Mouse (Mus musculus): ENCODE data around the gene Rpia. TPM values are rescaled to one million over a fixed set of nuclear protein-coding genes. Genes with fewer than 3 reads are reported as not detected.

Rpia gene
- polyA plus RNA-seq, 1 experiment from 2014 or later, result 1.4 TPM

GRCm38 (mm10) chr6:70749750-70750149 is 42.3 kb downstream of the Rpia start:
- H3K9me3 ChIP-seq (ENCODE audit: control insufficient read depth, low read length), result no peaks in the 10 kb centered on the region
- H3K9ac ChIP-seq (ENCODE audit: low read length), result no peak overlapping the region
- H3K27ac ChIP-seq (replicated peaks in 1 of 2; ENCODE audit: control insufficient read depth in 1 of 2, insufficient read depth in 1 of 2, low read depth in 2 of 2, low read length in 2 of 2), result no peak overlapping the region
- no peak for ATAC-seq (ENCODE audit: insufficient number of reproducible peaks, insufficient read depth, low FRiP score, low read depth)
- 59% methylated on average over 1 of the region's 1 CpGs for WGBS
- H3K4me1 ChIP-seq (ENCODE audit: control insufficient read depth in 2 of 2, insufficient read depth in 2 of 2, low read length in 2 of 2), result no peaks in the 10 kb centered on the region
- no peak overlapping the region for H3K4me2 ChIP-seq (ENCODE audit: low read length)
- H3K36me3 ChIP-seq (ENCODE audit: control insufficient read depth, insufficient read depth, low read length), result no peaks in the 10 kb centered on the region
- no peak overlapping the region for H3K4me3 ChIP-seq (ENCODE audit: control insufficient read depth in 1 of 2, insufficient read depth in 1 of 2, low read depth in 1 of 2, low read length in 2 of 2)
- H3K27me3 ChIP-seq (ENCODE audit: control insufficient read depth, insufficient read depth, low read length), result no peaks in the 10 kb centered on the region

DNA sequence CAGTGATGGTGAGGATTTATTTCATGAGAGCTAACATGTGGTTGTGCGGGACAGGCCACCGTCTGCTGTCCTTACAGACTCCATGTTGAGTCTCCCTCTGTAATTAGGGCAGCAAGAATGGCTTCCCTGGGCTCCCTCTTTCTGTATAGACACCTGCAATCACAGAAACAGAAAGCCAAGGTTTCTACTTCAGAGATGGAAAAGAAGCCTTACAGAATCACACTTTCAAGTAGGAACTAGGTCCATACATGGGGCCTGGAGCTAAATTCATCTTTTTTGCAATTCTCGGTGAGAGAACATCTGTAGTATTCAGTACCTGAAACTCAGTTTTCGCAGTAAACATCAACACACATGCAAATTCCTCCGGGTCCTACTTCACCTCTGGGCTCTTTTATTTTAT is 44.3 kb downstream of the Rpia start:
- no peak overlapping the region for H3K27ac ChIP-seq (replicated peaks in 1 of 2; ENCODE audit: control insufficient read depth in 1 of 2, insufficient read depth in 1 of 2, low read depth in 2 of 2, low read length in 2 of 2)
- H3K27me3 ChIP-seq (ENCODE audit: control insufficient read depth, insufficient read depth, low read length), result no peaks in the 10 kb centered on the region
- H3K4me2 ChIP-seq (ENCODE audit: low read length), result no peak overlapping the region
- H3K4me3 ChIP-seq (ENCODE audit: control insufficient read depth in 1 of 2, insufficient read depth in 1 of 2, low read depth in 1 of 2, low read length in 2 of 2), result no peak overlapping the region
- H3K4me1 ChIP-seq (ENCODE audit: control insufficient read depth in 2 of 2, insufficient read depth in 2 of 2, low read length in 2 of 2), result no peaks in the 10 kb centered on the region
- H3K9me3 ChIP-seq (ENCODE audit: control insufficient read depth, low read length), result no peaks in the 10 kb centered on the region
- H3K9ac ChIP-seq (ENCODE audit: low read length), result no peak overlapping the region
- 90% methylated on average over 5 of the region's 5 CpGs for WGBS
- no peaks in the 10 kb centered on the region for H3K36me3 ChIP-seq (ENCODE audit: control insufficient read depth, insufficient read depth, low read length)
- ATAC-seq (ENCODE audit: insufficient number of reproducible peaks, insufficient read depth, low FRiP score, low read depth), result no peak

DNA sequence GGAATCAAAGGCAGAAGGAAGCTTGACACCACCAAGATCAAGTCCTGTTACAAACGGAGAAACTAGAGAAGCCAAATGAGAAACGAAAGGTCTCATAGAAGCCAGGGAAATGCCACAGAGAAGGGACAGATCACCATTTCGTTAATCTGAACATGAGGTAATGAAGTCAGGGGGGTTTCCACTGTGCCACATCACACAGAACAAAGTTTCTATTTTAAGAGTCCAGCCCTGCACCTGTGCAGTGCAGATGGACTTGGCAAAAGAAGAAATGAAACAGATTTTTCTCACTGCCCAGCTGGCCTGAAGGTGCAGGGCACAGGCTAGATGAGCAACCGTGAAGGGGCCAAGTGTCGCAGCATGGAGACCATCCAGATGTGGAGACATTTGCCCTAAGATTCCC is 48.1 kb downstream of the Rpia start:
- Histone ChIP-seq H3K4me2 (ENCODE audit: low read length) (no peak overlapping the region), H3K4me1 (ENCODE audit: control insufficient read depth in 2 of 2, insufficient read depth in 2 of 2, low read length in 2 of 2) (no peaks in the 10 kb centered on the region), H3K4me3 (ENCODE audit: control insufficient read depth in 1 of 2, insufficient read depth in 1 of 2, low read depth in 1 of 2, low read length in 2 of 2) (no peak overlapping the region), H3K9ac (ENCODE audit: low read length) (no peak overlapping the region), H3K36me3 (ENCODE audit: control insufficient read depth, insufficient read depth, low read length) (no peaks in the 10 kb centered on the region), H3K27ac (replicated peaks in 1 of 2; ENCODE audit: control insufficient read depth in 1 of 2, insufficient read depth in 1 of 2, low read depth in 2 of 2, low read length in 2 of 2) (no peak overlapping the region), H3K9me3 (ENCODE audit: control insufficient read depth, low read length) (no peaks in the 10 kb centered on the region), H3K27me3 (ENCODE audit: control insufficient read depth, insufficient read depth, low read length) (no peaks in the 10 kb centered on the region)
- 71% methylated on average over 5 of the region's 5 CpGs for WGBS
- no peak for ATAC-seq (ENCODE audit: insufficient number of reproducible peaks, insufficient read depth, low FRiP score, low read depth)

- Histone ChIP-seq H3K27me3 (ENCODE audit: control insufficient read depth, insufficient read depth, low read length) (no peaks in the 10 kb centered on the region), H3K27ac (replicated peaks in 1 of 2; ENCODE audit: control insufficient read depth in 1 of 2, insufficient read depth in 1 of 2, low read depth in 2 of 2, low read length in 2 of 2) (no peak overlapping the region), H3K4me2 (ENCODE audit: low read length) (no peak overlapping the region), H3K4me3 (ENCODE audit: control insufficient read depth in 1 of 2, insufficient read depth in 1 of 2, low read depth in 1 of 2, low read length in 2 of 2) (no peak overlapping the region), H3K4me1 (ENCODE audit: control insufficient read depth in 2 of 2, insufficient read depth in 2 of 2, low read length in 2 of 2) (no peaks in the 10 kb centered on the region), H3K36me3 (ENCODE audit: control insufficient read depth, insufficient read depth, low read length) (no peaks in the 10 kb centered on the region), H3K9ac (ENCODE audit: low read length) (no peak overlapping the region), H3K9me3 (ENCODE audit: control insufficient read depth, low read length) (no peaks in the 10 kb centered on the region)
- WGBS, result 94% methylated on average over 4 of the region's 4 CpGs
- no peak for ATAC-seq (ENCODE audit: insufficient number of reproducible peaks, insufficient read depth, low FRiP score, low read depth)
Measured at GRCm38 (mm10) chr6:70742833-70743232, 49.2 kb downstream of the Rpia start.

- H3K4me1 ChIP-seq (ENCODE audit: control insufficient read depth in 2 of 2, insufficient read depth in 2 of 2, low read length in 2 of 2), result no peaks in the 10 kb centered on the region
- H3K4me2 ChIP-seq (ENCODE audit: low read length), result no peak overlapping the region
- H3K27ac ChIP-seq (replicated peaks in 1 of 2; ENCODE audit: control insufficient read depth in 1 of 2, insufficient read depth in 1 of 2, low read depth in 2 of 2, low read length in 2 of 2), result no peak overlapping the region
- H3K36me3 ChIP-seq (ENCODE audit: control insufficient read depth, insufficient read depth, low read length), result no peaks in the 10 kb centered on the region
- no peaks in the 10 kb centered on the region for H3K27me3 ChIP-seq (ENCODE audit: control insufficient read depth, insufficient read depth, low read length)
- ATAC-seq (ENCODE audit: insufficient number of reproducible peaks, insufficient read depth, low FRiP score, low read depth), result no peak
- H3K9me3 ChIP-seq (ENCODE audit: control insufficient read depth, low read length), result no peaks in the 10 kb centered on the region
- no peak overlapping the region for H3K4me3 ChIP-seq (ENCODE audit: control insufficient read depth in 1 of 2, insufficient read depth in 1 of 2, low read depth in 1 of 2, low read length in 2 of 2)
- H3K9ac ChIP-seq (ENCODE audit: low read length), result no peak overlapping the region
Measured at GRCm38 (mm10) chr6:70740535-70740934, 51.5 kb downstream of the Rpia start.

DNA sequence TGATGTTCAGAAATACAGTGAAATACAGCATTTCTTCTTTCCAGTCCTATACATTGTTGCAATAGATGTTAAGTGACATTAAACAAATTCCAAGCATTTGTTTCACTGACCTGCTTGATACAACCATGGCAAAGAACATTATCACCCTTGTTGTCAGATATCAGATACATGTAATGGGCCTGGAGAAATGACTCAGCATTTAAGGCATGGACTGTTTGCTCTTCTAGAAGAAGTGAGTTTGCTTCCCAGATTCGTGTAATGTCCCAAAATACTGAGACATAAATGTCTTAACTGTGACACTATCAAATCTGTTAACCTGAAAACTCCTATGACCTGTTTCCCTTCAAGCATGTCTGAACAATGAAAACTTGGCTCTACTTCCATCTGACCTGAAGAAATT is 52.6 kb downstream of the Rpia start:
- ATAC-seq (ENCODE audit: insufficient number of reproducible peaks, insufficient read depth, low FRiP score, low read depth), result no peak
- no peaks in the 10 kb centered on the region for H3K36me3 ChIP-seq (ENCODE audit: control insufficient read depth, insufficient read depth, low read length)
- no peaks in the 10 kb centered on the region for H3K27me3 ChIP-seq (ENCODE audit: control insufficient read depth, insufficient read depth, low read length)
- no peak overlapping the region for H3K27ac ChIP-seq (replicated peaks in 1 of 2; ENCODE audit: control insufficient read depth in 1 of 2, insufficient read depth in 1 of 2, low read depth in 2 of 2, low read length in 2 of 2)
- 57% methylated on average over 1 of the region's 1 CpGs for WGBS
- H3K4me3 ChIP-seq (ENCODE audit: control insufficient read depth in 1 of 2, insufficient read depth in 1 of 2, low read depth in 1 of 2, low read length in 2 of 2), result no peak overlapping the region
- H3K9me3 ChIP-seq (ENCODE audit: control insufficient read depth, low read length), result no peaks in the 10 kb centered on the region
- no peaks in the 10 kb centered on the region for H3K4me1 ChIP-seq (ENCODE audit: control insufficient read depth in 2 of 2, insufficient read depth in 2 of 2, low read length in 2 of 2)
- H3K9ac ChIP-seq (ENCODE audit: low read length), result no peak overlapping the region
- H3K4me2 ChIP-seq (ENCODE audit: low read length), result no peak overlapping the region

DNA sequence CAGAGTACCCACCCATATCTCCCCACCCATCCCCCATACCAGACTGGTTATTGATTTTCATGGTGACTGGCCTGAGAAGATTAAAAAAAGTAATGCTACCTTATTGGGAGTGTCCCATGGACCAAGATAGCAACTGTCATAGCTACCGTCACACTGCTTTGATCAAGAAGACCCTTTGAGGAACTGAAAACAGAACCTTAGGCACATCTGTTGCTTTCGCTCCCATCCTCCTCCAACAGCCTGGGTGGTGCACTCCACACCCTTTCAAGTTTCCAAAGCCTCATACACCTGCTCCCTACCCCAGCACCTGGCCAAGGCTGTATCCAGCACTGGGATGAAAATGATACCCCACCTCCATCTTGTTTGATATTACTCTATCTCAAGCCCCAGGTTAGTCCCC is 56.5 kb downstream of the Rpia start:
- Histone ChIP-seq H3K27ac (replicated peaks in 1 of 2; ENCODE audit: control insufficient read depth in 1 of 2, insufficient read depth in 1 of 2, low read depth in 2 of 2, low read length in 2 of 2) (no peak overlapping the region), H3K9ac (ENCODE audit: low read length) (no peak overlapping the region), H3K36me3 (ENCODE audit: control insufficient read depth, insufficient read depth, low read length) (no peaks in the 10 kb centered on the region), H3K4me1 (ENCODE audit: control insufficient read depth in 2 of 2, insufficient read depth in 2 of 2, low read length in 2 of 2) (no peaks in the 10 kb centered on the region), H3K27me3 (ENCODE audit: control insufficient read depth, insufficient read depth, low read length) (no peaks in the 10 kb centered on the region), H3K4me3 (ENCODE audit: control insufficient read depth in 1 of 2, insufficient read depth in 1 of 2, low read depth in 1 of 2, low read length in 2 of 2) (no peak overlapping the region), H3K9me3 (ENCODE audit: control insufficient read depth, low read length) (no peaks in the 10 kb centered on the region), H3K4me2 (ENCODE audit: low read length) (no peak overlapping the region)
- WGBS, result 82% methylated on average over 2 of the region's 2 CpGs
- ATAC-seq (ENCODE audit: insufficient number of reproducible peaks, insufficient read depth, low FRiP score, low read depth), result no peak

DNA sequence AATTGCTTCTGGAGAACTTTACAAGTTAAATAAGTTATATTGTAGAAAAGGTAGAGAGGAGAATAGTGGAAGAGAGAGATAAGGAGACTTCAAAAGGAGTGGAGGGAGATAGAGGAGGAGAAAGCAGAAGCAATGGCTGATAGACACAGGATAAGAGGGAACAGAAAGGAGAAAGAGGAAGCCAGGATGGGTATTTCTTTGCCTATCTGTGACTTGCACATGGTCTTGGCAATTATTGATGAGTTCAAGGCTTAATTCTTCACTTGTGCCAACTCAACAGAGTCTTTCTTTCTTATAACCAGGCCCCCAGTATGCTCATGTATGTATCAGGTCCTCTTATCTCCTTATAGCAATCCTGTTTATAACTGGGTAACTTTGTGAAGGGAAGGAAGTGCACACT is 61.2 kb downstream of the Rpia start:
- Histone ChIP-seq H3K4me3 (ENCODE audit: control insufficient read depth in 1 of 2, insufficient read depth in 1 of 2, low read depth in 1 of 2, low read length in 2 of 2) (no peak overlapping the region), H3K4me1 (ENCODE audit: control insufficient read depth in 2 of 2, insufficient read depth in 2 of 2, low read length in 2 of 2) (no peaks in the 10 kb centered on the region), H3K27ac (replicated peaks in 1 of 2; ENCODE audit: control insufficient read depth in 1 of 2, insufficient read depth in 1 of 2, low read depth in 2 of 2, low read length in 2 of 2) (no peak overlapping the region), H3K36me3 (ENCODE audit: control insufficient read depth, insufficient read depth, low read length) (no peaks in the 10 kb centered on the region), H3K27me3 (ENCODE audit: control insufficient read depth, insufficient read depth, low read length) (no peaks in the 10 kb centered on the region), H3K9me3 (ENCODE audit: control insufficient read depth, low read length) (no peaks in the 10 kb centered on the region), H3K4me2 (ENCODE audit: low read length) (no peak overlapping the region), H3K9ac (ENCODE audit: low read length) (no peak overlapping the region)
- ATAC-seq (ENCODE audit: insufficient number of reproducible peaks, insufficient read depth, low FRiP score, low read depth), result no peak
